Mouse (Mus musculus) stomach, embryonic 14.5 days (tissue): ENCODE results near the gene Cysltr2. TPM values are rescaled to one million over a fixed set of nuclear protein-coding genes. Genes with fewer than 3 reads are reported as not detected.

Source experiments
- ATAC-seq: fragments of 200-750 bp; cut with Nextera tagmentation; 2 replicates; pipeline ENCODE4 v1.8.0; 2017; ENCODE audit warnings: low read depth, moderate TSS enrichment; ENCODE audit not compliant: insufficient number of reproducible peaks, insufficient read depth, low FRiP score
- H3K27ac ChIP-seq: fragments of 300-500 bp; sonication (generic); 2 replicates; pipeline ENCODE4 v1.5.1; 2014; ENCODE audit warnings: mild to moderate bottlenecking, low read length, moderate library complexity, mixed read lengths
- H3K27me3 ChIP-seq: fragments of 300-500 bp; sonication (generic); 2 replicates; pipeline ENCODE4 v1.6.1; 2014; ENCODE audit warnings: low read length, control low read depth, mixed read lengths; ENCODE audit not compliant: control insufficient read depth, insufficient read depth
- H3K36me3 ChIP-seq: fragments of 300-500 bp; sonication (generic); 2 replicates; pipeline ENCODE4 v1.6.1; 2014; ENCODE audit warnings: mild to moderate bottlenecking, control low read depth, low read length, moderate library complexity, mixed read lengths; ENCODE audit not compliant: control insufficient read depth, insufficient read depth
- H3K4me1 ChIP-seq: fragments of 300-500 bp; sonication (generic); 2 replicates; pipeline ENCODE4 v1.6.1; 2014; ENCODE audit warnings: low read length, control low read depth, mixed read lengths; ENCODE audit not compliant: control insufficient read depth, insufficient read depth
- H3K4me2 ChIP-seq: fragments of 300-500 bp; sonication (generic); replicated peaks from 2 replicates; pipeline ENCODE4 v1.6.1; 2014; ENCODE audit warnings: low read depth, low read length, control low read depth
- H3K4me3 ChIP-seq: fragments of 300-500 bp; sonication (generic); 2 replicates; pipeline ENCODE4 v1.5.1; 2014; ENCODE audit warnings: low read depth, low read length, control low read depth
- H3K9ac ChIP-seq: fragments of 300-500 bp; sonication (generic); replicated peaks from 2 replicates; pipeline ENCODE4 v1.6.1; 2014; ENCODE audit warnings: low read depth, mild to moderate bottlenecking, control low read depth, low read length, moderate library complexity, mixed read lengths
- H3K9me3 ChIP-seq: fragments of 300-500 bp; sonication (generic); 2 replicates; pipeline ENCODE4 v1.6.1; 2016; ENCODE audit warnings: low read depth, low read length, control low read depth; ENCODE audit not compliant: control insufficient read depth
- WGBS: fragments of 180-500 bp; shearing (Covaris S2); extraction: QIAGEN DNeasy Blood & Tissue Kit; methylation state at CpG from one replicate; pipeline ENCODE4 v1.1.7; 2014; 5-methylcytosine and 5-hydroxymethylcytosine counted together
- polyA plus RNA-seq: library from polyadenylated mRNA; unstranded; fragments of >200 nt; fragmentation: Nextera tagmentation; extraction: Ambion mirVana; gene quantifications from 2 replicates; pipeline ENCODE4 v1.2.1, GENCODE M21; 2014

Cysltr2 gene
- 0.30 TPM in 1 of 2 replicates, not detected in the other for polyA plus RNA-seq

DNA sequence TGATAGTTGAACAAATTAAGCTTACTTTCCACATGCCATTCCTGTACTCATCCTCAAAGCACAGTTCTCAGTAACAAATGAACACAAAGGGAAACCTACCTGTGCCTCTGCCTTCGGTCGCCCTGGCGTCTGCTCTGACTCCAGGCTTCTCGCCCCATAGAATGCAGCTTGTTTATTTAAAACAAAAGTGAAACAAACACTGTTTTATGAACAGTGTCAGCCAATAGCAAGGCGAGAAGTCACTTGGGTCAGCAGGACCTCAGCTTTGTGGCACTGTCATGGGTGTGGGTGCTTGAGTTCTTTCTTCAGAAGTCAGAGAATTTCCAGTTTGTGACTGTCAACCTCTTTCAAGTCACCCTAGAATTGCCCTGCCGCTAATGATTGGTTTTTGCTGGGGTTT is at the start of gene Cysltr2:
Gene Cysltr2 (minus strand): TSS at position 178 of the 400 bp plus-strand sequence.
- Histone ChIP-seq H3K4me2 (no peak within 1 kb of the TSS), H3K27me3 (no peaks in the 10 kb centered on the region), H3K4me1 (no peaks in the 10 kb centered on the region), H3K4me3 (no peak within 1 kb of the TSS), H3K9ac (no peak within 1 kb of the TSS), H3K9me3 (no peaks in the 10 kb centered on the region), H3K36me3 (no peaks in the 10 kb centered on the region), H3K27ac (no peak within 1 kb of the TSS)
- 57% methylated on average over 6 of the region's 6 CpGs for WGBS
- ATAC-seq, result no peak

DNA sequence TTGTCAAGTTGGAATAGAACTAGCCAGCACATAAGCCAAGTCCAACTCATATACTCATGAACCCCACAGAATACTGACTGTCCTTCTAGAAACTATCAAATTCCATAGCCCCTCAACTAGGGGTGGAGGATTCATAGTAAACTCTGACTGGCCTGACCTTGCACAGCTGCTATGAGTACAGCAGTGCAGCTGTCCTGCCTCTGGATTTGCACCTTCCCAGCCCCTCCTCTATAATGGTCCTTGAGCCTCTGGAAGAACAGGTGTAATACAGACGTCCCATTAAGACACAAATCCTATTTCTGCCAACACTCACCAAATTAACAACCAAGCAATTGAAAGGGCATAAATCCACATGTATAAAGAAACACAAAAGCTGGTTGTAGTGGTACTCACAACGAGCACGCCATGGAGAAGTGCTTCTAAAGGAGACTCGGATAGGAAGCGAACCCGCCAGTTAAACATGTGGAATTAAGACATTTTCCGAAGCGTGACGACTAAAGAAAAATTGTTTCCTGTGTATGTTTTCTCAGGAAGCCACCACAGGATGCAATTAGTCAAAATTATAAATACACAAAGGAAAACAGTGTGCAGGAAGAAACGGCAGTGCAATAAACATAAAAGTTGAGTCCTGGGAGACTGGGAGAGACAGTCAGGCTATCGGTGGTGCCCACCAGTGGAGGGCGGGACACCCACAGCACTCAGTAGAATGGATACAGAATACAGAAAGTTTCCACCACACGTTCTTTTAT is 46.1 kb upstream of the Cysltr2 start:
- H3K27ac ChIP-seq, result no peak overlapping the region

DNA sequence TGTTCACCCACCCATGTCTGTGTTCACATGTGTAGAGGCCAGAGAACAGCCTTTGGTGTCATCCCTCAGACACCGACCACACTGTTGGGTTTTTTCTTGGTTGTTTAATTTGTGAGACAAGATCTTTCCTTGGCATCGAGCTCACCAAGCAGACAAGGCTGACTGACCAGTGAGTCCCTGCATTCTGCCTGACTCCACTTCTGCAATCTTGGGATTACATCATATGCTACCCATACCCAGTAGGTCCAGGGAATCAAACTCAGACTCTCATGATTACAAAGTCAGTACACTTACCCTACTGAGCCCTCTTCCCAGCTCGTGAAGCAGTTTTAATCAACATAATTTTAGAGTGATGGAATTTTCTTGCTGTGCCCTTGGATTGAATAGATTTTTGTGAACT is 44.0 kb upstream of the Cysltr2 start:
- Histone ChIP-seq H3K36me3 (no peaks in the 10 kb centered on the region), H3K4me2 (no peak overlapping the region), H3K4me3 (no peak overlapping the region), H3K9me3 (no peaks in the 10 kb centered on the region), H3K27ac (no peak overlapping the region), H3K4me1 (no peaks in the 10 kb centered on the region), H3K27me3 (no peaks in the 10 kb centered on the region), H3K9ac (no peak overlapping the region)
- ATAC-seq, result no peak
- WGBS, result 87% methylated on average over 3 of the region's 3 CpGs

More for the DNA sequence above, 46.1 kb upstream of the Cysltr2 start:
- no peak for ATAC-seq
- H3K9me3 ChIP-seq, result no peaks in the 10 kb centered on the region
- H3K4me1 ChIP-seq, result no peaks in the 10 kb centered on the region
- no peak overlapping the region for H3K9ac ChIP-seq
- no peaks in the 10 kb centered on the region for H3K36me3 ChIP-seq
- H3K27me3 ChIP-seq, result no peaks in the 10 kb centered on the region
- H3K4me3 ChIP-seq, result no peak overlapping the region
- H3K4me2 ChIP-seq, result no peak overlapping the region
- 66% methylated on average over 13 of the region's 13 CpGs for WGBS

DNA sequence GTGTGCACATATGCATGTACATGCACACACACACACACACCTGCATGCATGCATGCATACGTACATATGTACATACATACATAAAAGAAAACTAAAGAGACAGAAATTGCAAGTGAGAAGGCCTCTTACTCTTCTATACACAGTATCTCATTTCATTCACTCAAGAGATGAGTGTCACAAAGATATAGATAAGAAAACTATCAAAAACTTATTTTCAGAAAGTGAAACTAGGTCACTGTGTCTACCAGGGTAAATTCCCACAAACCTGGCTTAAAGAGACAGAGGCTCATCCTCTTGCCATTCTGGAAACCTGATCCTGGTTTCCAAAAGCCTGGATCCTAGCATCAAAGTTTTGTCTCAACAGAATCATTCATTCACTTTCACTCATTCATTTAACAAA is 39.3 kb upstream of the Cysltr2 start:
- Histone ChIP-seq H3K27me3 (no peaks in the 10 kb centered on the region), H3K36me3 (no peaks in the 10 kb centered on the region), H3K4me2 (no peak overlapping the region), H3K9ac (no peak overlapping the region), H3K27ac (no peak overlapping the region), H3K4me3 (no peak overlapping the region), H3K4me1 (no peaks in the 10 kb centered on the region), H3K9me3 (no peaks in the 10 kb centered on the region)
- no peak for ATAC-seq
- WGBS, result 90% methylated on average over 1 of the region's 1 CpGs

DNA sequence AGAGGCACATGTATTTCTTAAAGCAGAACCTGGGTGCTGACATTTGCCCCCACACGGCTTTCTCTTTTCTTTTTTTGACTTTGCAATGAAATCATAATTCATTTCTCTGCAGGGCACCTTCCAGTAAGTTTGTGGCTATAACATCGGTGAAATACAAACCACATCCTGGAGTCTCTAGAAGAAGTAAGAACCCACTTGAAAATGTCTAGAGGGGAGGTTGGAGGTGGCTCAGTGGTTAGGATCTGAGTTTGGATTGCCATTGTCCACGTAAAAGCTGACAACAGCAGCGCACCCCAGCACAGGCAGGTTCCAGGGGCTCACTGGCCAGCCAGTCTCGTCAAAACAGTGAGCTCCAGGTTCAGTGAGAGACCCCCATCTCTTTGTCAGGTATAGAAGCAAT is 38.8 kb upstream of the Cysltr2 start:
- no peak for ATAC-seq
- Histone ChIP-seq H3K9ac (no peak overlapping the region), H3K27ac (no peak overlapping the region), H3K4me3 (no peak overlapping the region), H3K4me2 (no peak overlapping the region), H3K27me3 (no peaks in the 10 kb centered on the region), H3K9me3 (no peaks in the 10 kb centered on the region), H3K36me3 (no peaks in the 10 kb centered on the region), H3K4me1 (no peaks in the 10 kb centered on the region)
- 78% methylated on average over 5 of the region's 5 CpGs for WGBS

DNA sequence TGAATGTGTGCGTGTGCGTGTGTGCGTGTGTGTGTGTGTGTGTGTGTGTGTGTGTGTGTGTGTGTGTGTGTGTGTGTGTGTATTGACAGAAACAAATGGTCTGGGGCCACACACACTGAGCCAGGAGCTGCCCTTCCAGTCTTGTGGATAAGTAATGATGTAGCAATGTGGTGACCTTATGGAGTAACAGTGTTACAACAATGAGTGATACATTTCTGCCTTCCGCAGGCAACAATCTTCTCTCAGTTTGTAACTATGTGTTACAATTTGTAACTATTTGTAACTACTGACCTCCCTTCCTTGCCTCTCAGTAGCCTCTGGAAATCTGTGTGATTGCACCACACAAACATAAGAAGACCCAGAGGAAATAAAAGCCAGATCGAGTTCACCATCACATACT is 38.3 kb upstream of the Cysltr2 start:
- WGBS, result 90% methylated on average over 5 of the region's 5 CpGs
- no peak overlapping the region for H3K4me2 ChIP-seq
- H3K4me1 ChIP-seq, result no peaks in the 10 kb centered on the region
- H3K36me3 ChIP-seq, result no peaks in the 10 kb centered on the region
- H3K27me3 ChIP-seq, result no peaks in the 10 kb centered on the region
- no peak overlapping the region for H3K27ac ChIP-seq
- no peak overlapping the region for H3K9ac ChIP-seq
- H3K9me3 ChIP-seq, result no peaks in the 10 kb centered on the region
- ATAC-seq, result no peak
- H3K4me3 ChIP-seq, result no peak overlapping the region

DNA sequence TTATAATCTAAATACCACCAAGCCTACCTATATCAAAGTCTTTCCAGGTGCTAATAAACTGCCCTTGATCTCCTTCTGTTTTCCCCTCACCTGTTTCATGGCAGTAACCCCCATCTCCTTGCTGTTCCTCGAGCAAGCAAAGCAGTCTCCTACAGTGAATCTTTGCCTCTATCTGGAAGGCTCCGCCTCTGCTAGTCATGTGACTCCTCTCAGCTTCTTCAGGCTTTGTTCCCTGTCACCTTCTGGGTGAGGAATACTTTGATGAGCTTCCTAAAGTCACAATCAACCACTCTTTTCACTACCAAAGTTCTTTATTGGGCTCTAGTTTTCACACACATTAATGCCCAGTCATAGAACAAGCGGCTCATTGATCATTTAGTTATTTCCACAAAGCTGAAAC is 37.5 kb upstream of the Cysltr2 start:
- no peaks in the 10 kb centered on the region for H3K9me3 ChIP-seq
- H3K4me1 ChIP-seq, result no peaks in the 10 kb centered on the region
- no peak overlapping the region for H3K4me2 ChIP-seq
- H3K27me3 ChIP-seq, result no peaks in the 10 kb centered on the region
- 64% methylated on average over 3 of the region's 3 CpGs for WGBS
- H3K27ac ChIP-seq, result no peak overlapping the region
- no peak for ATAC-seq
- H3K9ac ChIP-seq, result no peak overlapping the region
- H3K36me3 ChIP-seq, result no peaks in the 10 kb centered on the region
- H3K4me3 ChIP-seq, result no peak overlapping the region

DNA sequence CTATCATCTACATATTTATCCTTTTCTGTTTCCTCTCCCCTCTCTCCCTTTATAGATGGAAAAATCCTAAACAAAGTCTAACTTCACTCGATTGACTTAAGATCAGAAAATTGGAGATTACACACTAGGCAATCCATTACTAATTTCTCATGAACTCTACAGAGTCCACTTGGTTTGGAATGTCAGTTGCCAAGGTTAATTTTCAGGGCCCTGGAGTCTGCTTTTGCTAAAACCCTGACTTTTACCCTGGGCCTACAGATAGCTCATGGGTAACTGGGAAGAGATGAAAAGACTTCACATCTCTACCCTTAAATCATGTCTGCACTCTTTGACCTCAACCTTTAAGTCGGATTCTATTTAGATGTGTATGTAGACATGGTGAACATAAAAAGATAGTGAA is 34.6 kb upstream of the Cysltr2 start:
- H3K9ac ChIP-seq, result no peak overlapping the region
- no peaks in the 10 kb centered on the region for H3K4me1 ChIP-seq
- no peak overlapping the region for H3K4me2 ChIP-seq
- no peak for ATAC-seq
- H3K4me3 ChIP-seq, result no peak overlapping the region
- no peaks in the 10 kb centered on the region for H3K9me3 ChIP-seq
- no peak overlapping the region for H3K27ac ChIP-seq
- H3K27me3 ChIP-seq, result no peaks in the 10 kb centered on the region
- 83% methylated on average over 2 of the region's 2 CpGs for WGBS
- H3K36me3 ChIP-seq, result no peaks in the 10 kb centered on the region

DNA sequence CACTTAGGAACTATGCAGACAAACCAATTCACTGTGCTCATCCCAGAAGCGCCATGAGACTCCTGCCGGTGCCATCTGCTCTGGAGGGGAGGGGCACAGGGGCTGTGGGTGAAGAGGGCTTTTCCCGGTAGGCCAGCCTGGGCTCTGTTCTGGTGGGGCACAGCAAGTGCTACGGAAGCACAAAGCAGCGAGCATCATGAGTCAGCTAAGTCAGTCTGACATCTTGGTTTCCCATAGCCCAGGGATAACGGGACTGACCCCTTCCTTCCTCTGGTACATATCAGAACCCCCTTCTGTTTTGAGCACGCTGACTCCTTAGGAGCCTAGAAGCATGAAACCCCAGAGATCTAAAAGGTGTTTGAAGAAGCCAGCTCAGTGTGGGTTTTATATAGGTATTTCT is 15.5 kb upstream of the Cysltr2 start:
- Histone ChIP-seq H3K36me3 (no peaks in the 10 kb centered on the region), H3K27ac (no peak overlapping the region), H3K9ac (no peak overlapping the region), H3K27me3 (no peaks in the 10 kb centered on the region), H3K4me3 (no peak overlapping the region), H3K9me3 (no peaks in the 10 kb centered on the region), H3K4me1 (no peaks in the 10 kb centered on the region), H3K4me2 (no peak overlapping the region)
- ATAC-seq, result no peak
- WGBS, result 77% methylated on average over 7 of the region's 7 CpGs
